Mouse (Mus musculus) liver, embryonic 14.5 days (tissue): Measurements from ENCODE around the gene Dgkz.

Experiments
- CTCF ChIP-seq: IDR thresholded peaks from 2 replicates; pipeline ENCODE4 v1.5.1; 2016; ENCODE audit warnings: antibody characterized with exemption, low read depth, control low read depth
- EP300 ChIP-seq: IDR thresholded peaks from 2 replicates; pipeline ENCODE4 v1.6.1; 2016; ENCODE audit warnings: antibody characterized with exemption, low read depth

DNA sequence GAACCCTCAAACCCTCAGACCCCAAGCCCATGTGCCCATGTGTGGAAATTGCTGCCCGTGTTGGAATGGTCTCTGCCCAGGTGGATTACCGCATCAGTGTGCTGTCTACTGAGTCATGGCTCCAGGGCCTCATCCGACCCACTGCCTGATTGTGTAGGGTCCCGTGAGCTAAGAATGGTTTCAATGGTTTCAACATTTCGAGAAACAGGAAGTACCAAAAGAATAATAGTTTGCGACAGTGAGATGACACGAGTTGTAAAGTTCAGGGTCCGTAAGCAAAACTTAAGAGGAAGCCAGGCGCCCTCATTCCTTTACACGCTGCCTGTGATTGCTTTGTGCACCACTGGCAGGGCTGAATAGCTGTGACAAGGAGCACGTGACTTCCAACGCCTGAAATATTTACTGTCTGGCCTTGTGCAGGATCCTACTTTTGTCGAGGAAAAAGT lies 3.5 kb downstream of the Dgkz start:
- TF ChIP-seq CTCF = no peak
- TF ChIP-seq EP300 = no peak
